Mouse (Mus musculus) embryonic facial prominence, embryonic 13.5 days (tissue): ENCODE data around the gene Cbr3. TPM values are rescaled to one million over a fixed set of nuclear protein-coding genes. Genes with fewer than 3 reads are reported as not detected.
A peak's percentile ranks its signal among the peaks of the same experiment; 100 is the strongest.

Experiments used
- ATAC-seq: fragments of 200-750 bp; cut with Nextera tagmentation; 2 replicates; pipeline ENCODE4 v1.8.0; 2017; ENCODE audit warnings: low read depth; ENCODE audit not compliant: insufficient number of reproducible peaks, insufficient read depth, low FRiP score, low TSS enrichment
- H3K27ac ChIP-seq: fragments of 300-500 bp; sonication (generic); 2 replicates; pipeline ENCODE4 v1.5.1; 2015; ENCODE audit warnings: moderate library complexity, mild to moderate bottlenecking, inconsistent platforms
- H3K27me3 ChIP-seq: fragments of 300-500 bp; sonication (generic); 2 replicates; pipeline ENCODE4 v1.6.1; 2015; ENCODE audit warnings: mild to moderate bottlenecking, inconsistent platforms
- H3K36me3 ChIP-seq: fragments of 300-500 bp; sonication (generic); 2 replicates; pipeline ENCODE4 v1.6.1; 2015; ENCODE audit warnings: mild to moderate bottlenecking, inconsistent platforms
- H3K4me1 ChIP-seq: fragments of 300-500 bp; sonication (generic); 2 replicates; pipeline ENCODE4 v1.6.1; 2015; ENCODE audit warnings: inconsistent platforms
- H3K4me2 ChIP-seq: fragments of 300-500 bp; sonication (generic); 2 replicates; pipeline ENCODE4 v1.6.1; 2015; ENCODE audit warnings: moderate library complexity, mild to moderate bottlenecking, inconsistent platforms
- H3K4me3 ChIP-seq: fragments of 300-500 bp; sonication (generic); 2 replicates; pipeline ENCODE4 v1.5.1; 2015; ENCODE audit warnings: mild to moderate bottlenecking, inconsistent platforms
- H3K9ac ChIP-seq: fragments of 300-500 bp; sonication (generic); 2 replicates; pipeline ENCODE4 v1.6.1; 2015; ENCODE audit warnings: mild to moderate bottlenecking, inconsistent platforms
- H3K9me3 ChIP-seq: fragments of 300-500 bp; sonication (generic); 2 replicates; pipeline ENCODE4 v1.6.1; 2016; ENCODE audit warnings: inconsistent platforms
- WGBS: fragments of 180-500 bp; shearing (Covaris S2); methylation state at CpG from one replicate; pipeline ENCODE4 v1.1.7; 2015; ENCODE audit warnings: mixed read lengths; 5-methylcytosine and 5-hydroxymethylcytosine counted together
- polyA plus RNA-seq: library from polyadenylated mRNA; unstranded; fragments of >200 nt; fragmentation: Nextera tagmentation; extraction: Ambion mirVana; gene quantifications from 2 replicates; pipeline ENCODE4 v1.2.1, GENCODE M21; 2015

The Cbr3 gene
- polyA plus RNA-seq, 1 experiment from 2014 or later: 9.9 TPM

- WGBS: 10% methylated on average over 31 of the region's 31 CpGs
- H3K4me3 ChIP-seq: peak overlapping the region; percentile 77
- H3K27ac ChIP-seq: no peak overlapping the region
- H3K36me3 ChIP-seq: no peaks in the 10 kb centered on the region; the same call in 1 of the 2 replicates
- ATAC-seq: no peak; the same call in 1 of the 2 replicates
- peak overlapping the region; percentile 86 for H3K9ac ChIP-seq
- H3K9me3 ChIP-seq: no peaks in the 10 kb centered on the region
- peak overlapping the region; percentile 94 for H3K4me2 ChIP-seq
- H3K4me1 ChIP-seq: peaks cover 15% of the 10 kb centered on the region
- H3K27me3 ChIP-seq: peaks cover 18% of the 10 kb centered on the region
Measured at GRCm38 (mm10) chr16:93712189-93712885, 29.3 kb downstream of the Cbr3 start.

- no peak overlapping the region for H3K27ac ChIP-seq
- H3K27me3 ChIP-seq: peaks cover 18% of the 10 kb centered on the region
- no peaks in the 10 kb centered on the region for H3K9me3 ChIP-seq
- 78% methylated on average over 7 of the region's 7 CpGs for WGBS
- H3K4me3 ChIP-seq: peak overlapping the region; percentile 77
- no peak for ATAC-seq
- H3K4me2 ChIP-seq: peak overlapping the region; percentile 94
- no peak overlapping the region for H3K9ac ChIP-seq
- H3K36me3 ChIP-seq: no peaks in the 10 kb centered on the region; the same call in 1 of the 2 replicates
- peaks cover 15% of the 10 kb centered on the region for H3K4me1 ChIP-seq
Measured at GRCm38 (mm10) chr16:93712966-93713365, 30.0 kb downstream of the Cbr3 start.

- Histone ChIP-seq H3K9ac (no peak overlapping the region), H3K4me2 (no peak overlapping the region; the same call in 1 of the 2 replicates), H3K4me1 (peaks cover 15% of the 10 kb centered on the region), H3K9me3 (no peaks in the 10 kb centered on the region), H3K27me3 (peaks cover 18% of the 10 kb centered on the region), H3K36me3 (no peaks in the 10 kb centered on the region; the same call in 1 of the 2 replicates), H3K27ac (no peak overlapping the region), H3K4me3 (no peak overlapping the region)
- ATAC-seq: no peak
- 26% methylated on average over 5 of the region's 5 CpGs for WGBS
Measured at GRCm38 (mm10) chr16:93714426-93714825, 31.4 kb downstream of the Cbr3 start.

- Histone ChIP-seq H3K36me3 (no peaks in the 10 kb centered on the region; the same call in 1 of the 2 replicates), H3K4me3 (no peak overlapping the region), H3K27me3 (peaks cover 18% of the 10 kb centered on the region), H3K9me3 (no peaks in the 10 kb centered on the region), H3K4me1 (peaks cover 15% of the 10 kb centered on the region), H3K9ac (no peak overlapping the region), H3K27ac (no peak overlapping the region), H3K4me2 (no peak overlapping the region)
- 85% methylated on average over 6 of the region's 6 CpGs for WGBS
- no peak for ATAC-seq
Measured at GRCm38 (mm10) chr16:93715826-93716225, 32.8 kb downstream of the Cbr3 start.

GRCm38 (mm10) chr16:93717299-93717703, 34.3 kb downstream of the Cbr3 start:
- Histone ChIP-seq H3K9me3 (no peaks in the 10 kb centered on the region), H3K4me2 (no peak overlapping the region), H3K36me3 (no peaks in the 10 kb centered on the region; the same call in 1 of the 2 replicates), H3K27ac (no peak overlapping the region), H3K4me1 (peaks cover 14% of the 10 kb centered on the region), H3K27me3 (peaks cover 16% of the 10 kb centered on the region), H3K4me3 (no peak overlapping the region), H3K9ac (no peak overlapping the region)
- 37% methylated on average over 5 of the region's 5 CpGs for WGBS
- ATAC-seq: no peak

GRCm38 (mm10) chr16:93721771-93722170, 38.8 kb downstream of the Cbr3 start:
- WGBS: 80% methylated on average over 5 of the region's 5 CpGs
- Histone ChIP-seq H3K4me3 (no peak overlapping the region), H3K27me3 (no peaks in the 10 kb centered on the region)

GRCm38 (mm10) chr16:93722476-93722875, 39.5 kb downstream of the Cbr3 start:
- no peaks in the 10 kb centered on the region for H3K9me3 ChIP-seq
- H3K4me2 ChIP-seq: no peak overlapping the region
- no peak overlapping the region for H3K4me3 ChIP-seq
- H3K36me3 ChIP-seq: no peaks in the 10 kb centered on the region
- no peak for ATAC-seq
- peaks cover 5% of the 10 kb centered on the region; the same call in 1 of the 2 replicates for H3K4me1 ChIP-seq
- no peak overlapping the region for H3K9ac ChIP-seq
- no peaks in the 10 kb centered on the region for H3K27me3 ChIP-seq
- 59% methylated on average over 2 of the region's 2 CpGs for WGBS
- no peak overlapping the region for H3K27ac ChIP-seq

More at GRCm38 (mm10) chr16:93721771-93722170, 38.8 kb downstream of the Cbr3 start:
- no peak overlapping the region for H3K9ac ChIP-seq
- no peak for ATAC-seq
- no peak overlapping the region for H3K27ac ChIP-seq
- H3K9me3 ChIP-seq: no peaks in the 10 kb centered on the region
- no peaks in the 10 kb centered on the region; the same call in 1 of the 2 replicates for H3K36me3 ChIP-seq
- no peak overlapping the region for H3K4me2 ChIP-seq
- H3K4me1 ChIP-seq: peaks cover 5% of the 10 kb centered on the region; the same call in 1 of the 2 replicates

- peaks cover 16% of the 10 kb centered on the region; the same call in 1 of the 2 replicates for H3K4me1 ChIP-seq
- no peak overlapping the region for H3K9ac ChIP-seq
- 66% methylated on average over 8 of the region's 8 CpGs for WGBS
- H3K4me3 ChIP-seq: no peak overlapping the region
- H3K36me3 ChIP-seq: 0 out of 2 replicates have a peak, but pooled peaks cover 4% of the 10 kb centered on the region
- H3K27me3 ChIP-seq: no peaks in the 10 kb centered on the region
- H3K27ac ChIP-seq: no peak overlapping the region
- no peaks in the 10 kb centered on the region for H3K9me3 ChIP-seq
- no peak for ATAC-seq
- H3K4me2 ChIP-seq: no peak overlapping the region
Measured at GRCm38 (mm10) chr16:93725417-93726144, 42.6 kb downstream of the Cbr3 start.

GRCm38 (mm10) chr16:93726186-93726585, 43.2 kb downstream of the Cbr3 start:
- no peak overlapping the region for H3K4me2 ChIP-seq
- no peaks in the 10 kb centered on the region for H3K9me3 ChIP-seq
- no peaks in the 10 kb centered on the region for H3K27me3 ChIP-seq
- WGBS: 90% methylated on average over 4 of the region's 4 CpGs
- peaks cover 16% of the 10 kb centered on the region; the same call in 1 of the 2 replicates for H3K4me1 ChIP-seq
- 0 out of 2 replicates have a peak, but pooled peaks cover 4% of the 10 kb centered on the region for H3K36me3 ChIP-seq
- H3K4me3 ChIP-seq: no peak overlapping the region
- no peak for ATAC-seq
- H3K27ac ChIP-seq: no peak overlapping the region
- no peak overlapping the region for H3K9ac ChIP-seq

GRCm38 (mm10) chr16:93728676-93729075, 45.7 kb downstream of the Cbr3 start:
- 77% methylated on average over 9 of the region's 9 CpGs for WGBS
- H3K4me3 ChIP-seq: no peak overlapping the region
- ATAC-seq: no peak
- H3K9me3 ChIP-seq: no peaks in the 10 kb centered on the region
- H3K4me1 ChIP-seq: peaks cover 12% of the 10 kb centered on the region; the same call in 1 of the 2 replicates
- no peak overlapping the region for H3K4me2 ChIP-seq
- H3K36me3 ChIP-seq: 0 out of 2 replicates have a peak, but pooled peaks cover 4% of the 10 kb centered on the region
- H3K9ac ChIP-seq: no peak overlapping the region
- H3K27me3 ChIP-seq: no peaks in the 10 kb centered on the region
- no peak overlapping the region for H3K27ac ChIP-seq

GRCm38 (mm10) chr16:93729801-93730721, 47.0 kb downstream of the Cbr3 start:
- Histone ChIP-seq H3K36me3 (0 out of 2 replicates have a peak, but pooled peaks cover 11% of the 10 kb centered on the region), H3K9ac (no peak overlapping the region), H3K4me1 (peaks cover 15% of the 10 kb centered on the region; the same call in 1 of the 2 replicates), H3K4me2 (no peak overlapping the region), H3K27ac (peak overlapping the region; percentile 64; the same call in 1 of the 2 replicates), H3K9me3 (no peaks in the 10 kb centered on the region), H3K27me3 (no peaks in the 10 kb centered on the region), H3K4me3 (no peak overlapping the region)
- no peak for ATAC-seq
- WGBS: 79% methylated on average over 23 of the region's 23 CpGs
